In the genomic region with DNA sequence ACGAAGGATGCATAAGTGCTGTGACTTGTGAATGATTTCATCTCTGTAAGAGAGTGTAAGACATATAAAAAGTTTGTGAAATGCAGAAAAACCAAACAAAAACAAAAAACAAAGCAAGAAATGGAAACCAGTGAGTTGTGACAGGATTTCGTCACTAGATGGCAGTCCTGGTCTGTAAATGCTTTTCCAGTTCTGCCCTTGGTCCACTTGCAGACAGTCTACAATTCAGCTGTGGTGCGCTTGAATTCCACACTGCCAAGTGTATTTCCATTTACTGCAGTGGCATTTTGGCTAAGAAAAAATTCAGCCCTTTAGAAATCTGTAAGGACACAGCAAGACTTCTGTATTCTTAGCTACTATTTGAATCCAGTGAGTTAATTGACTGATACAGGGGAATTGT, we compare ENCODE assay signal across 9 mouse cellular contexts.
DNase-seq lines count a peak whose midpoint lies in the region; ATAC-seq and TF ChIP-seq lines count a peak whose summit lies in the region.
"Had no signal": no experiment of that assay in that cellular context is flagged by ENCODE, and none has a peak within 500 bp of the region (broad histone marks: within the 10 kb centered on the region; RNA-seq: fewer than 3 reads in every experiment).

No protein-coding gene starts in this region.

- no peak overlapping the region for H3K9ac ChIP-seq in midbrain, embryonic 13.5 days (replicated peaks)

- peak; percentile 85 for TF ChIP-seq CTCF in brain, embryonic 14.5 days (IDR thresholded peaks at IDR 0.05; ENCODE audit: borderline replicate concordance, extremely low read depth, insufficient read depth, insufficient read length)

- no peaks in the 10 kb centered on the region for H3K36me3 ChIP-seq in forebrain, embryonic 10.5 days (replicated peaks)
- no peaks in the 10 kb centered on the region for H3K36me3 ChIP-seq in midbrain, embryonic 13.5 days
- H3K36me3 ChIP-seq: G1E had no signal

- no peaks in the 10 kb centered on the region for H3K27me3 ChIP-seq in forebrain, embryonic 10.5 days (ENCODE audit: poor library complexity, severe bottlenecking)
- no peaks in the 10 kb centered on the region for H3K27me3 ChIP-seq in midbrain, embryonic 13.5 days

- no peak overlapping the region for H3K27ac ChIP-seq in forebrain, embryonic 10.5 days
- H3K27ac ChIP-seq in midbrain, embryonic 13.5 days = 0 out of 2 replicates have a peak overlapping the region, but pooled peaks have one; percentile 44

- H3K4me1 ChIP-seq in forebrain, embryonic 10.5 days = no peaks in the 10 kb centered on the region
- H3K4me1 ChIP-seq in midbrain, embryonic 13.5 days (replicated peaks) = no peaks in the 10 kb centered on the region

- H3K4me2 ChIP-seq in midbrain, embryonic 13.5 days (replicated peaks) = no peak overlapping the region

- no peaks in the 10 kb centered on the region for H3K9me3 ChIP-seq in forebrain, embryonic 10.5 days
- no peaks in the 10 kb centered on the region for H3K9me3 ChIP-seq in midbrain, embryonic 13.5 days
- H3K9me3 ChIP-seq: G1E had no signal

- peak; percentile 60; the same call in 1 of the 2 replicates for ATAC-seq in midbrain, embryonic 13.5 days

- peak; percentile 12 for DNase-seq in gastrocnemius, adult 18-20 months (ENCODE audit: low spot score)
- no peak for DNase-seq in gastrocnemius, adult 8-10 months (ENCODE audit: low spot score in 2 of 2)
- peak; percentile 2 for DNase-seq in 3134 (ENCODE audit: extremely low read depth, insufficient read length, low spot score)
- peak; percentile 90 for DNase-seq in brain, embryonic 14.5 days (ENCODE audit: low read depth)
- DNase-seq in forebrain, embryonic 10.5 days (ENCODE audit: extremely low spot score, low spot score) = peak; percentile 26
- peak; percentile 39 to 43 for DNase-seq in kidney, postnatal 4 days
- DNase-seq in ovary, postnatal 10 days (ENCODE audit: low spot score) = no peak

- H3K4me3 ChIP-seq in forebrain, embryonic 10.5 days = no peak overlapping the region
- no peak overlapping the region for H3K4me3 ChIP-seq in midbrain, embryonic 13.5 days (replicated peaks)

- WGBS in forebrain, embryonic 10.5 days = 29% methylated on average over 3 of the region's 3 CpGs
- 22% methylated on average over 3 of the region's 3 CpGs for WGBS in midbrain, embryonic 13.5 days

- TF ChIP-seq POLR2A in brain, embryonic 14.5 days (IDR thresholded peaks at IDR 0.05; ENCODE audit: borderline replicate concordance, extremely low read depth, insufficient read depth, insufficient read length, poor library complexity, severe bottlenecking) = no peak

Comparison
In these comparisons a context has a peak if more than half of its experiments do, and no peak if none do; other contexts are left out.
1. DNase-seq: peak in gastrocnemius, adult 18-20 months (single experiment), 3134 (single experiment), brain, embryonic 14.5 days (single experiment), forebrain, embryonic 10.5 days (single experiment) and kidney, postnatal 4 days (2 of 2); none in gastrocnemius, adult 8-10 months (0 of 2) and ovary, postnatal 10 days (single experiment).